Mouse (Mus musculus) liver, adult 2 months (tissue): ENCODE results near the gene Smg1. TPM values are rescaled to one million over a fixed set of nuclear protein-coding genes. Genes with fewer than 3 reads are reported as not detected.
A peak's percentile ranks its signal among the peaks of the same experiment; 100 is the strongest.

Source experiments
- DNase-seq: peaks from one replicate; pipeline ENCODE4 v3.0.0-alpha.2; 2011; ENCODE audit warnings: low read depth, low spot score; ENCODE audit errors: extremely low read depth
- H3K27ac ChIP-seq: fragments of 200-500 bp; replicated peaks from 2 replicates; pipeline ENCODE4 v1.5.1; 2012; ENCODE audit warnings: low read depth, mild to moderate bottlenecking, control low read depth, inconsistent platforms, low read length; ENCODE audit not compliant: insufficient read depth
- H3K27me3 ChIP-seq: fragments of 200-500 bp; 2 replicates; pipeline ENCODE4 v1.6.1; 2012; ENCODE audit warnings: mild to moderate bottlenecking, moderate library complexity, low read length, inconsistent platforms; ENCODE audit not compliant: control insufficient read depth, insufficient read depth
- H3K36me3 ChIP-seq: fragments of 200-500 bp; 2 replicates; pipeline ENCODE4 v1.6.1; 2012; ENCODE audit warnings: low read length, inconsistent platforms; ENCODE audit not compliant: control insufficient read depth, insufficient read depth
- H3K4me1 ChIP-seq: fragments of 200-500 bp; 2 replicates; pipeline ENCODE4 v1.6.1; 2011; ENCODE audit warnings: low read length; ENCODE audit not compliant: control insufficient read depth, insufficient read depth
- H3K4me3 ChIP-seq: fragments of 200-500 bp; 2 replicates; pipeline ENCODE4 v1.5.1; 2011; ENCODE audit warnings: low read depth, mild to moderate bottlenecking, control low read depth, low read length, moderate library complexity; ENCODE audit not compliant: insufficient read depth
- H3K79me2 ChIP-seq: fragments of 200-500 bp; 2 replicates; pipeline ENCODE4 v1.6.1; 2012; ENCODE audit warnings: inconsistent platforms, mild to moderate bottlenecking, low read length, moderate library complexity; ENCODE audit not compliant: control insufficient read depth, insufficient read depth
- H3K9ac ChIP-seq: fragments of 200-500 bp; 2 replicates; pipeline ENCODE4 v1.6.1; 2012; ENCODE audit warnings: low read depth, mild to moderate bottlenecking, control low read depth, inconsistent platforms, low read length
- CTCF ChIP-seq: fragments of 200-500 bp; IDR thresholded peaks from 2 replicates; pipeline ENCODE4 v1.5.1; 2011; ENCODE audit warnings: low read depth, low read length, control low read depth
- POLR2A ChIP-seq: fragments of 200-500 bp; IDR thresholded peaks from 2 replicates; pipeline ENCODE4 v1.6.1; 2011; ENCODE audit warnings: low read length, control low read depth; ENCODE audit not compliant: insufficient read depth; ENCODE audit errors: extremely low read depth
- WGBS: fragments of 180-500 bp; shearing (Covaris S2); methylation state at CpG from one replicate; pipeline ENCODE4 v1.1.7; 2018; 5-methylcytosine and 5-hydroxymethylcytosine counted together
- polyA plus RNA-seq: library from polyadenylated mRNA; depleted of rRNA; stranded (reverse); fragments of >200 nt; gene quantifications from 2 replicates; pipeline ENCODE4 v1.2.3, GENCODE M21; 2012
- total RNA-seq: library from RNA; depleted of rRNA; stranded (reverse); fragments of >200 nt; gene quantifications from 2 replicates; pipeline ENCODE4 v1.2.3, GENCODE M21; 2014

Gene Smg1
- total and polyA plus RNA-seq, 2 experiments: 5.7 to 27.9 TPM

DNA sequence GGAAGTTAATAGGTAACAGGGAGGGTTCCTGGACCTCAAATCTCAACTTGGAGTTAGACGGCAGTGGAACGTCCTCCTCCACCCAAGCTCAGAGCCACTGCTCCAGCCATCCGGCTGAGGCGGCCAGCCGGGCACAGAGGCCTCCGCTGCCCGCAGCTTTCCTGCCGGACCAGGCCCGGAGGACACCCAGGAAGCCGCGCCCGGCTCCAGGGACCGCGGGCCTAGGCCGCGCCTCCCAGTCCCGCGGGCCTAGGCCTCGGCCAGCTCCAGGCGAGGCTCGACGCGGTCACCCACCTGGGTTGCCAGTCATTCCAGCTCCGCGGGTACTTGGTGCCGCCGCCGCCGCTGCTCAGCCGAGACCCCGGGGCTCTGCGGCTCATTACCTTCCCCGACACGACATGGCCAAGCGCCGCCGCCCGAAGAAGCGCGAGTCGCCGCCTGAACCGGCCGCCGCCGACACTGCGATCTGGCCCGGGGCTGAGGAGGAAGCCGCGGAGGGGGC, 508 bp downstream of the Smg1 start:
- Histone ChIP-seq H3K79me2 (peaks cover 3% of the 10 kb centered on the region; the same call in 1 of the 2 replicates), H3K4me3 (peak overlapping the region; percentile 88), H3K9ac (peak overlapping the region; percentile 97), H3K27me3 (no peaks in the 10 kb centered on the region), H3K36me3 (no peaks in the 10 kb centered on the region), H3K4me1 (peaks cover 10% of the 10 kb centered on the region), H3K27ac (peak overlapping the region; percentile 89)
- peak; percentile 54 for DNase-seq
- no peak for TF ChIP-seq CTCF
- 0 out of 2 replicates have a peak, but pooled peaks have one; percentile 16 for TF ChIP-seq POLR2A
- under 1% methylated on average over 48 of the region's 50 CpGs for WGBS

DNA sequence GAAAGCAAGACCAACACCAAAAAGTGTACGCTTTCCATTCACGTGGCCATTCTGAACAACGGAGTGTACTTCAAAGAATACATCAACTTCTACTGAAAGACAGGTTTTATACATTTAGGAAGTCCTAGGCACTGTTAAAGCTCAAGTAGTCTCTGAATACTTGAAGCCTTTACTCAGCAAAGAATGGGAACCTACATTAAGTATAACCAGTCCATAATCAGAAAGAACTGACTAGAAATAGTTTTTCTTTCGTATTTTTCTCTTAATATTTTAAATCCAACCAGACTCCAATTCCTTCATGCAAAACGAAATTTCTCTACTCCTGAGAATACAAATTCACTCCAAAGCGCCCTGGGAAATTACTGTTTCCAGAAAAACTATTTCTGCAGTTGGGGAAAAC, 1.2 kb downstream of the Smg1 start:
- H3K79me2 ChIP-seq: peaks cover 6% of the 10 kb centered on the region; the same call in 1 of the 2 replicates
- no peak for TF ChIP-seq CTCF
- no peak for TF ChIP-seq POLR2A
- peak; percentile 40 for DNase-seq
- peak overlapping the region; percentile 88 for H3K4me3 ChIP-seq
- peak overlapping the region; percentile 97; the same call in 1 of the 2 replicates for H3K9ac ChIP-seq
- no peaks in the 10 kb centered on the region for H3K27me3 ChIP-seq
- no peaks in the 10 kb centered on the region for H3K36me3 ChIP-seq
- no peak overlapping the region for H3K27ac ChIP-seq
- peaks cover 10% of the 10 kb centered on the region for H3K4me1 ChIP-seq
- WGBS: 6% methylated on average over 6 of the region's 6 CpGs

DNA sequence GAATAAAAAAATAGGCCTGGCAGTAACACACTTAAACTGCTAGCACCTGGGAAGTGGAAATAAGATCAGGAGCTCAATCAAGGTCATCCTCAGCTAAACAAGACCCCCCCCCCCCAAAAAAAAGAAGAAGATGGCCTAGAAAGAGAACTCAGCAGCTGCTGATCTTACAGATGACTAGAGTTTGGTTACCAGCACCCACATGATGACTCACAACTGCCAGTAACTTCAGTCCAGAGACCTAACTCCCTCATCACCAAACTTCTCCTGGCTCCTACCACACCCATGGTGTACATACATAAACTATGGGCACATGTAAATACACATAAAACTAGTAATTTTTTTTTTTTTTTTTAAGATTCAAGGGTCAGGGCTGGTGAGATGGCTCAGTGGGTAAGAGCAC, 3.1 kb downstream of the Smg1 start:
- no peaks in the 10 kb centered on the region for H3K27me3 ChIP-seq
- H3K27ac ChIP-seq: no peak overlapping the region
- no peak for DNase-seq
- H3K9ac ChIP-seq: no peak overlapping the region
- TF ChIP-seq POLR2A (no peak), CTCF (no peak)
- peaks cover 13% of the 10 kb centered on the region for H3K4me1 ChIP-seq
- no peaks in the 10 kb centered on the region for H3K36me3 ChIP-seq
- no peak overlapping the region for H3K4me3 ChIP-seq
- peaks cover 11% of the 10 kb centered on the region; the same call in 1 of the 2 replicates for H3K79me2 ChIP-seq

DNA sequence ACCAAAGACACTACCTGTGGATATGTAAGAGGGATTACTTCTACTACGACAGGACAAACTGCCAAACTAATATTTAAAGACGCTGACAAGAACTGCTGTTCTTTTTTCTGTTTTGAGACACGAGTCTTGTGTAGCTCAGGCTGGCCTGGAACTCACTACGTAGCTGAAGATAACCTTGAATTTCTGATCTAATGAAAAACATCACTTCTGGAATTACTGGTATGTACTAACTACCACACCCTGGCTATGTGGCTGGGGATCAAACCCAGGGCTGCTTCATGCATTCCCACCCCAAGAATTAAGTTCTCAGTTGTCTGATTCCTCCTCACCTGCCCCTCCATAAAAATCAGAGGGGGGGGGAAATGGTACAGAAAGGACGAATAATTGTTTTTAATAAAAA, 3.5 kb downstream of the Smg1 start:
- Histone ChIP-seq H3K79me2 (peaks cover 11% of the 10 kb centered on the region; the same call in 1 of the 2 replicates), H3K27me3 (no peaks in the 10 kb centered on the region), H3K4me1 (peaks cover 13% of the 10 kb centered on the region), H3K27ac (no peak overlapping the region), H3K36me3 (no peaks in the 10 kb centered on the region), H3K9ac (no peak overlapping the region), H3K4me3 (no peak overlapping the region)
- TF ChIP-seq POLR2A (no peak), CTCF (no peak)
- 85% methylated on average over 5 of the region's 5 CpGs for WGBS
- DNase-seq: no peak

DNA sequence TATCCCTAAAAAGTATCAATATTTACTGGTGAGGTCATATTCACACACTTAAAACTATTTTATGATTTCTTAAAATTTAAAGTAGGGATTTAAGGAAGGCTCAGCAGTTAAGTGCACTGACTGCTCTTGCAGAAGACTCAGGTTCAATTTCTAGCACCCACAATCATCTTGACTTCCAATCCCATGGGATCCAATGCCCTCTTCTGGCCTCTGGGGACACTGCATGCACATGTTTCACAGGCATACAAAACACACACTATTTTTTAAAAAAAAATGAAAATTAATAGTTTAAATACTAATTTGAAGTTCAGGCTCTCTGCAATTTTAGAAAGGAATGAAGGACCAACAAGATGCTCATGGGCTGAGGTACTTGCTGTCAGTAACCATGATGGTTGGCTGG, 6.5 kb downstream of the Smg1 start:
- Histone ChIP-seq H3K27me3 (no peaks in the 10 kb centered on the region), H3K79me2 (peaks cover 15% of the 10 kb centered on the region; the same call in 1 of the 2 replicates), H3K4me3 (no peak overlapping the region), H3K4me1 (peaks cover 9% of the 10 kb centered on the region), H3K27ac (no peak overlapping the region), H3K9ac (no peak overlapping the region), H3K36me3 (no peaks in the 10 kb centered on the region)
- no peak for DNase-seq
- TF ChIP-seq POLR2A (no peak), CTCF (peak; percentile 29; the same call in 1 of the 2 replicates)

DNA sequence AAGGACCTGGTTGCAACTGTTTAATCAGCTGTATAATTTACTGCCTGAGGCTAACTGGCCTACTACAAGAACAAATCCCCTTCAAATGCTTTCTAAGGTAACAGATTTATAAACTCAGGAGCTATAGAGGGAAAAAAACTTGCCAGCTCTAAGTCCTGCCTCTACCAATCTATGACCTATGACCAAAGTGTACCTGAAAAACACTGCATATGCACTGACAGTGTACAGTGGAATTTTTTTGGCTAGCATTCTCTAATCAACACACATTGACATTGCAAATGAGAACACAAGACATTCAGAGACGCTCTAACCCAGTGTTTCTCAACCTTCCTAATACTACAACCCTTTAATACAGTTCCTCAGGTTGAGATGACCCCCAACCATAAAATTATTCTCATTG, 9.2 kb downstream of the Smg1 start:
- no peak overlapping the region for H3K27ac ChIP-seq
- H3K79me2 ChIP-seq: peaks cover 15% of the 10 kb centered on the region; the same call in 1 of the 2 replicates
- 29% methylated on average over 1 of the region's 1 CpGs for WGBS

More for the DNA sequence above, 9.2 kb downstream of the Smg1 start:
- Histone ChIP-seq H3K9ac (no peak overlapping the region), H3K36me3 (no peaks in the 10 kb centered on the region), H3K4me3 (no peak overlapping the region), H3K27me3 (no peaks in the 10 kb centered on the region), H3K4me1 (peaks cover 6% of the 10 kb centered on the region)
- peak; percentile 75 for DNase-seq
- TF ChIP-seq CTCF (no peak), POLR2A (no peak)
